Comparison of ENCODE assay signal across 1 mouse cellular context in the genomic region with DNA sequence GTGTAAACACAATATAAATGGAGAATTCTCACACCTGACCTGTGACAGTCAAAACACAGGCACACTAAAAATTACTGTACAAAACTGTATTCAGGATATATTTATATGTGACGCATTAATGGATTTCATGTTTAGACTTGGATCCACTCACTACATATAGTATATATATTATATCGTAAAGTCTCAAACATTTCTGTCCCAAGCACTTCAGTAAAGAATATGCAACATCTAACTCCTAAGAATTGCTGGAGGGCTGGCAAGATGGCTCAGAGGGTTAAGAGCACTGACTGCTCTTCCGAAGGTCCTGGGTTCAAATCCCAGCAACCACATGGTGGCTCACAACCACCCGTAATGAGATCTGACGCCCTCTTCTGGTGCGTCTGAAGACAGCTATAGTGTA.
TF ChIP-seq lines count a peak whose summit lies in the region.

No protein-coding gene starts in this region.

TF ChIP-seq in MEL, 35 proteins besides CTCF, POLR2A, EP300 and RAD21:
- 0 out of 2 replicates have a peak, but pooled peaks have one; percentile 14 for TF ChIP-seq ETS1 (IDR thresholded peaks at IDR 0.05; ENCODE audit: low read depth, low read length)
- peak; percentile 95 for TF ChIP-seq TBP (IDR thresholded peaks at IDR 0.05; ENCODE audit: low read depth, low read length)
